Mouse (Mus musculus) thymus, postnatal 4 days (tissue): Measurements from ENCODE around the gene Sytl4.
A peak's percentile ranks its signal among the peaks of the same experiment; 100 is the strongest.

ENCODE experiments used
- DNase-seq: peaks from one replicate; pipeline ENCODE4 v3.0.0; 2021

Sytl4 gene

GRCm38 (mm10) chrX:133981231-133982002 lies at the start of gene Sytl4:
Gene Sytl4 (minus strand): TSS chrX:133981812.
- no peak for DNase-seq

DNA sequence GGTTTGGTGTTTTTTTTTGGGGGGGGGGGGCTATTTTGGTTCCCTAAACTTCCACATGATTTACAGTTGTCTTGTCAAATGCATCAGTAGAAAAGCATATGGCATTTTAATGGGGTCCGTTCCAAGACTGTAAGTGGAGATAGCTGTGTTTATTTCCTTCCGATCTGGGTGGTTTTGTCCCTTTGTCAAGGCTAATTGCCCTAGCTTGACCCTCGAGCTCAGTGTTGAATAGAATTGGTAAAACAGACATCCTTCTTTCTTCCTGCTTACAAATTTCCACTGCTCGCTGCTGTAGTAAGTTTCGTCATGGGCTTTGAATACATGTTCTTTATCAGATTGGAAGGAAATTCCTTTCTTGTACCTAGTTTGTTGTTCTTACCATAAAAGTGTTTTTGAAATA lies 39.1 kb upstream of the Sytl4 start:
- no peak for DNase-seq

GRCm38 (mm10) chrX:134019005-134019404 lies 37.4 kb upstream of the Sytl4 start:
- peak; percentile 65 for DNase-seq

DNA sequence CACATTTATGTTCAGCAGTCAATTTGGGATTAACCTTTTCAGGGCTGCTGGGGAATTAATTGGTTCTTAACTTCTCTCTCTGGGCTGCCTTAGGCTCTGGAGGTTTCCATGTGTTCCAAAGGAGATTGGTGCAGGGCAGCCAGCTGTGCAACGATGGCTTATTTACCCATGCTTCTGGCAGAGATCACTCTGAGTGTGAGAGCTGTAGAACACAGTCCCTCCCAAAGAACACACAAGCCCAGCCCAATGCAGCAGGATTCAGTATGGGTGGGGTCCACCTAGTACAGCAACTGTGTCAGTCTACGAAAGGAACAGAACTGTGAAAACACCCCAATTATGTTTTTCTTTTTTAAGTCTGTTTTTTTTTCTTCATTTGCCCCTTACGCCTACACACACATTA lies 14.3 kb upstream of the Sytl4 start:
- no peak for DNase-seq

DNA sequence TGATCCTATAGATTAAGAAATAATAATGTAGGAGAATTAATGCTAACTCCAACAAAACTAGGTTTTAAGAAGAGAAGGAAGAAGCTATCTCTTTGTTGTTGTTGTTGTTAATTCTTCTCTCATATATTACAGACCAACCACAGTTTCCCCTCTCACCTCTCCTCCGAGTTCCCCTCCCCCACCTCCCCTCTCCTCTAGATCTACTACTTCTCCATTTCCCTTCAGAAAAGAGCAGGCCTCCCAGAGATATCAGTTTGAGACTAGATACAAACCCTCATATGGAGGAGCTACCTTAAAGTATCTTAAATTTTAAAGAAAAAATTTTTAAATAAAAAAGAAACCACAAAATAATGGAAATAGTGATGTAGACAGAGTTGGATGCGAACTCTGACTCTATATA lies 17.0 kb downstream of the Sytl4 start:
- no peak for DNase-seq

DNA sequence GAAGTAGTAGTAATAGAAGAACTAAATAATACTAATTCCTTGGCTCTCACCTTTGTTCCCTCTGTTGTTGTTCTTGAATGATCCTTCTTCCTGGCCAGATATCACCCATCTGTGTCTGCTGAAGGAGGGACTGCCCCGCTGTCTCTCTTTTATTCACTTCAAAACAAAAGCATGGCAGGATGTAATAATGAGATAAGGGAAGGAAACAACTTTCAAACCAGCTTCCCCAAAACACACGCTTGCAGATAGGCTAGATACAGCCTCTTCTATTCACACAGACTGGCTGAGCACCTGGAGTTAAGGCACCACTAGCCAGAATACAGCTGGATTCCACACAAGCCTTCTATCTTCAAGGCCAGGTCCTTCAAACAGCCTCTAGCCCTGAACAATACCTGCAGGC lies 21.0 kb downstream of the Sytl4 start:
- no peak for DNase-seq

GRCm38 (mm10) chrX:133954661-133955060 lies 27.0 kb downstream of the Sytl4 start:
- DNase-seq: no peak

DNA sequence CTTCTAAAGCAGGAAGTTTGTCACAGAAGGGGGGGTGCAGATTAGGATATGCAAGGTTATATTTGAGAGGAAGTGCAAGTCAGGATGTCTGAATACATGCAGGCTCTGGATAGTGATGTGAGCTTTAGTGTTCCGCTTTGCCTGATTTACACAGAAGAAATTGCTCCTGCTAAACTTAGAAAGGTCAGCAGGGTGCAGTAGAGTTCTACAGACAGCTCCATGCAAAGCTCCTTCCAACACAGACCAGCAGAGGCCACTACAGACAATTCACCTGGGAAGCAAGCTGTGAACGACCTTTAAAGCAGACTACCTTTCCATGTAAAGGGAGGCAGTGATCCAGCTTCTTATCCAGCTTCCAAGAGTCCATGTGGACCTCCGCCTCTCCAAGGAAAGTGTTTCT lies 34.2 kb downstream of the Sytl4 start:
- peak; percentile 46 for DNase-seq

GRCm38 (mm10) chrX:133939561-133939960 lies 42.1 kb downstream of the Sytl4 start:
- DNase-seq: no peak

- DNase-seq: no peak
Observed at GRCm38 (mm10) chrX:133936605-133937225, 44.9 kb downstream of the Sytl4 start.

- DNase-seq: peak; percentile 36
Observed at GRCm38 (mm10) chrX:133931302-133932013, 50.2 kb downstream of the Sytl4 start.

- no peak for DNase-seq
Observed at GRCm38 (mm10) chrX:133926760-133927159, 54.9 kb downstream of the Sytl4 start.

GRCm38 (mm10) chrX:133921187-133921586 lies 60.4 kb downstream of the Sytl4 start:
- DNase-seq: no peak

- DNase-seq: no peak
Observed at GRCm38 (mm10) chrX:133914219-133914618, 67.4 kb downstream of the Sytl4 start.

- no peak for DNase-seq
Observed at GRCm38 (mm10) chrX:133913006-133913405, 68.6 kb downstream of the Sytl4 start.

DNA sequence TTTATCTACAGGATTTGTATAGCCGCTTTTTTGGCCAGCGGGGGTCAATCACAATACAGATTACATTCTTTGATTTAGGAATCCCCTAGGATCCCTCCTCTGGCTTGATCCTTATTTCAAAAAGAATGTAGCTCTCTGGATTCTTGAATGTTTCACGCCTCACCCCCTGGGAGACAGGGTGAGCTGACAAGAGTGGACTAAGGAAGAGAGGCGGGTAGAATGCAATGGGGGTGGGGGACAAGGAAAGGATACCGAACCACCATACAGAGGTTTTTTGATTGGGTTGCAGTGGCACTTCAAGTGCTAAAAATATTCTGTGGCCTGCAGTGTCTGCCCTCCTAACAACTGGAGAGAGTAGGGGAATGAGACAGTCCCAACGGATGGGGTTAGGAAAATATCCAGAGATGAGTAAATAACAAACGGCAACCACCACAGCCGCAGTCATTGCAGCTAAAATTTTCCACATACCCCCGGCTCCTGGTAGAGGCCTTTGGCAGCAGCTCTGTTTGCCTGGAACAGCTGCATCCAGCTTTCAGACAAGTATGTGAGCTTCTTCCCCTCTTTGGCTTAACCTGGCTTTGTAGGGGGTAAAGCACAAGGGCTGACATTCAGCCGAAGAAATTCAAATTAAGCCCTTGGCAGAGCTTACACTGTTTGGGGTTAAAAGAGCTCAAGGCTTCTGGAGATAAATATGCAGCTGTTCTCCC lies 70.1 kb downstream of the Sytl4 start:
- no peak for DNase-seq

DNA sequence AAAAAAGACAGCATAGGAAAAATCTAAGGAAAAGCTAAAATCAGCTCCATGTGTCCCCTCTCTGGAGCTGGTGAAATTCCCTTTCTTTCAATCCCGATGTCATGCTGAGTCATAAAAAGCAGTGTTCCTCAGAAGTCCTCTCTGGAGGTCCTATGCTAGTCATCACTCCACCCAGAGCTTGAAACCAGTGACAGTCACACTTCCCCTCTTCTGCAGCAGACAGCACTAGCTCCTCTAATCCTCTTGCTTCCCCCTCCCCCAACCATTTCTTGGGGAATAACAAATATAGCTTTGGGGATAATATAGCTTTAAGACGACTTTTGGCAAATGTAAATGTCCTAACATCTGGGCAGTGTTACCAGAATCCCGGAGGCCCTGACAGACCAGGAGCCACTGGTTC lies 73.4 kb downstream of the Sytl4 start, which contains the start of gene Srpx2:
Gene Srpx2 (plus strand): TSS at position 166 of the 400 bp plus-strand sequence.
- DNase-seq: no peak

DNA sequence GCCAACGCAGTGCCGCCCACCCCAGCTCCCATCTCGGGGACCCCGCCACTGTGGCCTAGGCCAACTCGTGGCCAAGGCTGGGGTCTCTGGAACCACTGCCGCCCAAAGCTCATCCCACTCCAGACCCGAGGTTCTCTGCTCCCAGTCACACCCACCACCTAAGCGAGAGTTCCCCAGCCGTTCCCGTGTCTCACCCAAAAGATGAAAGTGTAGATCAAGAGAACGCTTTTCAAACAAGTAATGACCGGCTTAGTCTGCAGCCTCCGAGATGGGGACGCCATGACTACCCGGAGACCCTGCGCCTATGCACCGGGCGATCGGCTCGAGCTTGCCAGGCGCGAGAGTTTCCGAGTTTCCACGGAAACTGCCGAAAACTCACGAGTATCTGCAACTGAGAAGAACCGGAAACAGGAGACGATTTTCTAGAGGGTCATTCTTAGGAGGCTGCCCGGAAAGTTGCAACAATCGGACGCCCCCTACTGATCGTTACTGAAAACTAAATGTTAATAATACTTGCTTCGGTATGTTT lies 83.5 kb downstream of the Sytl4 start, which contains the start of gene Tspan6:
Gene Tspan6 (minus strand): TSS at position 416 of the 529 bp plus-strand sequence.
- peak; percentile 90 for DNase-seq

DNA sequence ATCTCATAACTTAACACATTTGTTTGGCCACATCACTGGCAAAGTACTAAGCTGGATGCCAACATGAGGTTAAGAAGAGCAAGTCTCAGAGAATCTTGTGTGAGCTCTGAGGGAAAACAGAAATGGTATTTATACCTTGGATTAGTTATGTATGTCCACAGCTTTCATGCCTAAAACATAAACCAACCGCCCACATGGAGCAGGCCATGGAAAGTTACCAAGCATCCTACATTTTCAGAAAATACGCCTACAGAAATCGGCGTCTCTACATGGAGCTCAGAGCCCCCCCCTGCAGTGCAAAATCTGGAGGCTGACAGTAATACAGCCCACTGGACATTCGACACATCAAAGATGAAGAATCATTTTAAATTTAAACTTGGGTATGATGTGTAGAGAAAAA lies 93.5 kb downstream of the Sytl4 start:
- DNase-seq: no peak

- no peak for DNase-seq
Observed at GRCm38 (mm10) chrX:133887308-133887707, 94.3 kb downstream of the Sytl4 start.
